ENCODE assay signal across 14 mouse cellular contexts in the genomic region with DNA sequence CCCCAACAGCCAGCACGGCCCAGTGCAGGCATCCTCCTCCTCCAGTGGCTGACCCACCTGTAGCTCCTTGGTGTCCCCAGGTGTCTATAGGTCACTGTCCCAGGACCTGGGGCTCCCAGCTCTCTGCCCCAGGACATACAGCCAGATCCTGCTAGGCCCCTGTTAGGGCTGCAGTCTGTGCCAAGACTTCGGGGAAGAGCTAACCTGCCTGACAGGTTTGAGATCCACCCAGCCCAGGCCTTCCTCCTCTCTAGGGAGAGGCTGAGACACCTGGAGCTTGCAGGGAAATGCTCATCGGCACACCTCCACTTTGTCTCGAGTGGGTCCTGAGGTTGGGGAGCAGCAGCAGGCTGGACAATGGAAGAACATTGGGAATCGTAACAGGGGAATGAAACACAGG. TPM values are rescaled to one million over a fixed set of nuclear protein-coding genes. Genes with fewer than 3 reads are reported as not detected.
A peak's percentile ranks its signal among the peaks of the same experiment; 100 is the strongest.
DNase-seq lines count a peak whose midpoint lies in the region; ATAC-seq and TF ChIP-seq lines count a peak whose summit lies in the region.
"Had no signal": no experiment of that assay in that cellular context is flagged by ENCODE, and none has a peak within 500 bp of the region (broad histone marks: within the 10 kb centered on the region; RNA-seq: fewer than 3 reads in every experiment).

No protein-coding gene starts in this region.

- no peak for TF ChIP-seq EP300 in lung, postnatal 0 days (IDR thresholded peaks at IDR 0.05)

- H3K27me3 ChIP-seq in lung, postnatal 0 days (replicated peaks; ENCODE audit: insufficient read depth, low read length): no peaks in the 10 kb centered on the region
- no peaks in the 10 kb centered on the region for H3K27me3 ChIP-seq in embryonic facial prominence, embryonic 14.5 days (replicated peaks; ENCODE audit: control insufficient read depth, insufficient read depth, low read length)
- H3K27me3 ChIP-seq: hindbrain, embryonic 12.5 days had no signal

- no peaks in the 10 kb centered on the region for H3K36me3 ChIP-seq in lung, postnatal 0 days (ENCODE audit: insufficient read depth, low read length)
- H3K36me3 ChIP-seq in embryonic facial prominence, embryonic 14.5 days (ENCODE audit: control insufficient read depth, insufficient read depth, low read length): no peaks in the 10 kb centered on the region
- H3K36me3 ChIP-seq in macrophage (ENCODE audit: inconsistent target): no peaks in the 10 kb centered on the region
- H3K36me3 ChIP-seq: forebrain, embryonic 12.5 days; hindbrain, embryonic 12.5 days had no signal

- H3K9me3 ChIP-seq in lung, postnatal 0 days (ENCODE audit: low read length): no peaks in the 10 kb centered on the region
- H3K9me3 ChIP-seq in embryonic facial prominence, embryonic 14.5 days (ENCODE audit: control insufficient read depth, low read length): no peaks in the 10 kb centered on the region
- H3K9me3 ChIP-seq: forebrain, embryonic 12.5 days; hindbrain, embryonic 12.5 days had no signal

- H3K79me2 ChIP-seq in macrophage (ENCODE audit: inconsistent target): peaks cover 14% of the 10 kb centered on the region

- H3K4me2 ChIP-seq in lung, postnatal 0 days (replicated peaks; ENCODE audit: low read depth, low read length): no peak overlapping the region
- peak overlapping the region; percentile 30 for H3K4me2 ChIP-seq in embryonic facial prominence, embryonic 14.5 days (ENCODE audit: low read depth, low read length)
- H3K4me2 ChIP-seq: forebrain, embryonic 12.5 days; heart, embryonic 11.5 days; hindbrain, embryonic 12.5 days had no signal

- WGBS in lung, postnatal 0 days: 56% methylated on average over 5 of the region's 5 CpGs
- 59% methylated on average over 5 of the region's 5 CpGs for WGBS in embryonic facial prominence, embryonic 14.5 days
- WGBS in macrophage (ENCODE audit: missing documents): 73% methylated on average over 4 of the region's 5 CpGs

- H3K27ac ChIP-seq in lung, postnatal 0 days (ENCODE audit: low read length): 0 out of 2 replicates have a peak overlapping the region, but pooled peaks have one; percentile 26
- H3K27ac ChIP-seq in embryonic facial prominence, embryonic 14.5 days (replicated peaks; ENCODE audit: low read depth, low read length): peak overlapping the region; percentile 45
- peak overlapping the region; percentile 21; the same call in 1 of the 2 replicates for H3K27ac ChIP-seq in macrophage
- H3K27ac ChIP-seq: forebrain, embryonic 12.5 days; hindbrain, embryonic 12.5 days had no signal

- H3K9ac ChIP-seq in lung, postnatal 0 days (replicated peaks; ENCODE audit: low read depth): 0 out of 2 replicates have a peak overlapping the region, but pooled peaks have one; percentile 4
- H3K9ac ChIP-seq in embryonic facial prominence, embryonic 14.5 days (ENCODE audit: low read depth, low read length): 0 out of 2 replicates have a peak overlapping the region, but pooled peaks have one; percentile 21
- H3K9ac ChIP-seq: forebrain, embryonic 12.5 days; hindbrain, embryonic 12.5 days had no signal

- peak; percentile 33 for DNase-seq in cerebellum, adult 11-12 months
- no peak for DNase-seq in cerebellum, postnatal 36 days
- DNase-seq in lung, postnatal 0 days (ENCODE audit: low spot score): peak; percentile 34
- DNase-seq in lung, postnatal 14 days: no peak
- DNase-seq in embryonic facial prominence, embryonic 14.5 days (ENCODE audit: low spot score): peak; percentile 77
- no peak for DNase-seq in kidney, postnatal 14 days
- DNase-seq: cerebellum, adult 2 months; kidney, adult 8-10 months; right cerebral cortex, postnatal 14 days had no signal

- TF ChIP-seq CTCF in lung, postnatal 0 days (IDR thresholded peaks at IDR 0.05): no peak

- ATAC-seq in lung, postnatal 0 days: no peak
- peak; percentile 70; the same call in 1 of the 2 replicates for ATAC-seq in embryonic facial prominence, embryonic 14.5 days (ENCODE audit: low read depth)
- no peak for ATAC-seq in activated CD4-positive, CD25-positive, alpha-beta regulatory T cell, adult 4 months

- H3K4me1 ChIP-seq in lung, postnatal 0 days (ENCODE audit: insufficient read depth, low read depth, low read length): peaks cover 6% of the 10 kb centered on the region; the same call in 1 of the 2 replicates
- peaks cover 8% of the 10 kb centered on the region for H3K4me1 ChIP-seq in embryonic facial prominence, embryonic 14.5 days (ENCODE audit: control insufficient read depth, insufficient read depth, low read length)

- H3K4me3 ChIP-seq in lung, postnatal 0 days (ENCODE audit: low read depth, low read length): no peak overlapping the region
- H3K4me3 ChIP-seq in embryonic facial prominence, embryonic 14.5 days (ENCODE audit: low read depth, low read length): no peak overlapping the region; the same call in 1 of the 2 replicates
- H3K4me3 ChIP-seq in macrophage (ENCODE audit: inconsistent target): no peak overlapping the region
- H3K4me3 ChIP-seq: forebrain, embryonic 12.5 days; hindbrain, embryonic 12.5 days had no signal

RNA-seq across cellular contexts. Expression of gene Sbno2, which starts 0.6 kb away (rescaled TPM):
- 17.5 and 26.4 TPM in 2 replicates for polyA plus RNA-seq in lung, postnatal 0 days (2015; fragmentation: Nextera tagmentation; extraction: Ambion mirVana)
- 12.8 and 14.1 TPM in 2 replicates for polyA plus RNA-seq in embryonic facial prominence, embryonic 14.5 days (2014; fragmentation: Nextera tagmentation; extraction: Ambion mirVana)
- total RNA-seq in macrophage (2018; cell fraction: chromatin; rRNA removed): 1,000 to 10,000 TPM in 1 of 26 experiments, 100 to 1,000 TPM in 25; 193 to 1,010 (median 316) TPM
- 100 to 1,000 TPM in 1 of 26 experiments, 10 to 100 TPM in 25; 35.5 to 111 (median 48.4) TPM for total RNA-seq in macrophage (2018; cell fraction: cytosol; rRNA removed)
- 100 to 1,000 TPM; 103 to 721 (median 158) TPM for total RNA-seq in macrophage (2018; cell fraction: nucleus; rRNA removed)
- 23.7 to 43.6 TPM (median 42.5 TPM) in 3 replicates for polyA plus RNA-seq in macrophage (2018)
- 10 to 100 TPM; 26.8 to 32.5 TPM for polyA plus RNA-seq in activated CD4-positive, CD25-positive, alpha-beta regulatory T cell, adult 4 months (2017; shearing (Covaris generic))

RNA-seq across cellular contexts. Expression of gene Stk11, which starts 9.7 kb away (rescaled TPM):
- 19.0 and 19.8 TPM in 2 replicates for polyA plus RNA-seq in lung, postnatal 0 days (2015; fragmentation: Nextera tagmentation; extraction: Ambion mirVana)
- 32.6 and 32.7 TPM in 2 replicates for polyA plus RNA-seq in embryonic facial prominence, embryonic 14.5 days (2014; fragmentation: Nextera tagmentation; extraction: Ambion mirVana)
- total RNA-seq in macrophage (2018; cell fraction: chromatin; rRNA removed): 100 to 1,000 TPM in 25 of 26 experiments, 10 to 100 TPM in 1; 82.3 to 299 (median 163) TPM
- 100 to 1,000 TPM in 3 of 26 experiments, 10 to 100 TPM in 23; 66.1 to 109 (median 92.3) TPM for total RNA-seq in macrophage (2018; cell fraction: cytosol; rRNA removed)
- 100 to 1,000 TPM in 19 of 26 experiments, 10 to 100 TPM in 7; 75.4 to 159 (median 118) TPM for total RNA-seq in macrophage (2018; cell fraction: nucleus; rRNA removed)
- polyA plus RNA-seq in macrophage (2018): 72.6 to 106 TPM (median 79.6 TPM) in 3 replicates
- polyA plus RNA-seq in activated CD4-positive, CD25-positive, alpha-beta regulatory T cell, adult 4 months (2017; shearing (Covaris generic)): 10 to 100 TPM; 22.1 to 25.4 TPM

RNA-seq across cellular contexts. Expression of gene Atp5d, which starts 32.5 kb away (rescaled TPM):
- polyA plus RNA-seq in lung, postnatal 0 days (2015; fragmentation: Nextera tagmentation; extraction: Ambion mirVana): 463 and 491 TPM in 2 replicates
- polyA plus RNA-seq in embryonic facial prominence, embryonic 14.5 days (2014; fragmentation: Nextera tagmentation; extraction: Ambion mirVana): 474 and 475 TPM in 2 replicates
- 10 to 100 TPM in 16 of 26 experiments, 1 to 10 TPM in 10; 3.8 to 43.6 (median 11.7) TPM for total RNA-seq in macrophage (2018; cell fraction: chromatin; rRNA removed)
- 100 to 1,000 TPM; 148 to 224 (median 185) TPM for total RNA-seq in macrophage (2018; cell fraction: cytosol; rRNA removed)
- 10 to 100 TPM; 18.0 to 57.5 (median 33.5) TPM for total RNA-seq in macrophage (2018; cell fraction: nucleus; rRNA removed)
- polyA plus RNA-seq in macrophage (2018): 68.4 to 213 TPM (median 169 TPM) in 3 replicates
- 100 to 1,000 TPM; 338 to 428 TPM for polyA plus RNA-seq in activated CD4-positive, CD25-positive, alpha-beta regulatory T cell, adult 4 months (2017; shearing (Covaris generic))

RNA-seq across cellular contexts. Expression of gene Cbarp, which starts 34.7 kb away (rescaled TPM):
- polyA plus RNA-seq in lung, postnatal 0 days (2015; fragmentation: Nextera tagmentation; extraction: Ambion mirVana): 5.1 and 5.5 TPM in 2 replicates
- 7.3 and 9.0 TPM in 2 replicates for polyA plus RNA-seq in embryonic facial prominence, embryonic 14.5 days (2014; fragmentation: Nextera tagmentation; extraction: Ambion mirVana)
- 10 to 100 TPM in 3 of 26 experiments, 1 to 10 TPM in 22, under 1 TPM in 1; 0.58 to 13.3 (median 5.5) TPM for total RNA-seq in macrophage (2018; cell fraction: chromatin; rRNA removed)
- 1 to 10 TPM in 22 of 26 experiments, under 1 TPM in 4; 0.79 to 3.8 (median 1.7) TPM for total RNA-seq in macrophage (2018; cell fraction: cytosol; rRNA removed)
- 10 to 100 TPM in 3 of 26 experiments, 1 to 10 TPM in 23; 2.2 to 12.1 (median 4.5) TPM for total RNA-seq in macrophage (2018; cell fraction: nucleus; rRNA removed)
- polyA plus RNA-seq in macrophage (2018): 1.9 to 3.0 TPM (median 2.4 TPM) in 3 replicates
- polyA plus RNA-seq in activated CD4-positive, CD25-positive, alpha-beta regulatory T cell, adult 4 months (2017; shearing (Covaris generic)): under 1 TPM; 0.74 to 0.96 TPM

RNA-seq across cellular contexts. Expression of gene Midn, which starts 42.1 kb away (rescaled TPM):
- polyA plus RNA-seq in lung, postnatal 0 days (2015; fragmentation: Nextera tagmentation; extraction: Ambion mirVana): 13.2 and 14.2 TPM in 2 replicates
- polyA plus RNA-seq in embryonic facial prominence, embryonic 14.5 days (2014; fragmentation: Nextera tagmentation; extraction: Ambion mirVana): 34.2 and 37.0 TPM in 2 replicates
- 100 to 1,000 TPM in 2 of 26 experiments, 10 to 100 TPM in 24; 13.9 to 126 (median 56.5) TPM for total RNA-seq in macrophage (2018; cell fraction: chromatin; rRNA removed)
- 10 to 100 TPM; 20.5 to 44.1 (median 32.8) TPM for total RNA-seq in macrophage (2018; cell fraction: cytosol; rRNA removed)
- 100 to 1,000 TPM in 2 of 26 experiments, 10 to 100 TPM in 24; 20.4 to 111 (median 44.0) TPM for total RNA-seq in macrophage (2018; cell fraction: nucleus; rRNA removed)
- polyA plus RNA-seq in macrophage (2018): 16.3 to 36.3 TPM (median 20.3 TPM) in 3 replicates
- polyA plus RNA-seq in activated CD4-positive, CD25-positive, alpha-beta regulatory T cell, adult 4 months (2017; shearing (Covaris generic)): 1 to 10 TPM; 7.3 to 9.2 TPM

Comparison
In these comparisons a context has a peak if more than half of its experiments do, and no peak if none do; other contexts are left out.
1. DNase-seq: peak in cerebellum, adult 11-12 months (single experiment), lung, postnatal 0 days (single experiment) and embryonic facial prominence, embryonic 14.5 days (single experiment); none in cerebellum, postnatal 36 days (0 of 2), lung, postnatal 14 days (single experiment) and kidney, postnatal 14 days (single experiment).
2. Peak in every context shown above with its lines, with median percentiles within 50 percentile points of each other: H3K27ac ChIP-seq.